Mouse (Mus musculus): ENCODE measurements around the gene Prickle4. TPM values are rescaled to one million over a fixed set of nuclear protein-coding genes. Genes with fewer than 3 reads are reported as not detected.

The Prickle4 gene
- polyA plus RNA-seq, 1 experiment from 2014 or later = 0.57 TPM

- WGBS = 53% methylated on average over 28 of the region's 28 CpGs
- ATAC-seq (ENCODE audit: low FRiP score, low read depth) = peak; percentile 30; the same call in 1 of the 2 replicates
- Histone ChIP-seq H3K27ac (replicated peaks) (no peak overlapping the region), H3K27me3 (peaks cover 18% of the 10 kb centered on the region), H3K36me3 (peaks cover 49% of the 10 kb centered on the region), H3K4me2 (replicated peaks) (no peak overlapping the region), H3K9me3 (no peaks in the 10 kb centered on the region), H3K4me1 (0 out of 2 replicates have a peak, but pooled peaks cover 3% of the 10 kb centered on the region), H3K4me3 (no peak overlapping the region), H3K9ac (replicated peaks) (no peak overlapping the region)
These were observed 8.2 kb upstream of the Prickle4 start for GRCm38 (mm10) chr17:47702548-47703345.

GRCm38 (mm10) chr17:47701793-47702192, 7.3 kb upstream of the Prickle4 start:
- Histone ChIP-seq H3K4me2 (replicated peaks) (no peak overlapping the region), H3K27ac (replicated peaks) (no peak overlapping the region), H3K9ac (replicated peaks) (no peak overlapping the region), H3K4me3 (no peak overlapping the region), H3K27me3 (peaks cover 18% of the 10 kb centered on the region), H3K4me1 (0 out of 2 replicates have a peak, but pooled peaks cover 3% of the 10 kb centered on the region), H3K36me3 (peaks cover 51% of the 10 kb centered on the region), H3K9me3 (no peaks in the 10 kb centered on the region)
- 81% methylated on average over 9 of the region's 9 CpGs for WGBS
- no peak for ATAC-seq (ENCODE audit: low FRiP score, low read depth)

- H3K9ac ChIP-seq (replicated peaks) = no peak overlapping the region
- H3K27me3 ChIP-seq = peaks cover 18% of the 10 kb centered on the region
- ATAC-seq (ENCODE audit: low FRiP score, low read depth) = no peak
- peaks cover 14% of the 10 kb centered on the region for H3K4me1 ChIP-seq
- WGBS = 72% methylated on average over 2 of the region's 2 CpGs
- H3K27ac ChIP-seq (replicated peaks) = no peak overlapping the region
- no peak overlapping the region for H3K4me2 ChIP-seq (replicated peaks)
- peaks cover 46% of the 10 kb centered on the region for H3K36me3 ChIP-seq
- no peaks in the 10 kb centered on the region for H3K9me3 ChIP-seq
- no peak overlapping the region for H3K4me3 ChIP-seq
These were observed 4.5 kb upstream of the Prickle4 start for GRCm38 (mm10) chr17:47699055-47699454.

- no peak overlapping the region for H3K4me2 ChIP-seq (replicated peaks)
These were observed 3.6 kb upstream of the Prickle4 start for GRCm38 (mm10) chr17:47698156-47698555.

GRCm38 (mm10) chr17:47695337-47695710, 788 bp upstream of the Prickle4 start:
- H3K9ac ChIP-seq (replicated peaks) = peak overlapping the region; percentile 86
- WGBS = under 1% methylated on average over 23 of the region's 23 CpGs
- H3K27me3 ChIP-seq = peaks cover 16% of the 10 kb centered on the region
- peak overlapping the region; percentile 73 for H3K4me3 ChIP-seq
- peaks cover 15% of the 10 kb centered on the region for H3K4me1 ChIP-seq
- ATAC-seq (ENCODE audit: low FRiP score, low read depth) = peak; percentile 17; the same call in 1 of the 2 replicates
- no peaks in the 10 kb centered on the region for H3K9me3 ChIP-seq
- H3K36me3 ChIP-seq = 0 out of 2 replicates have a peak, but pooled peaks cover 14% of the 10 kb centered on the region
- H3K27ac ChIP-seq (replicated peaks) = peak overlapping the region; percentile 75
- H3K4me2 ChIP-seq (replicated peaks) = peak overlapping the region; percentile 78

More at GRCm38 (mm10) chr17:47698156-47698555, 3.6 kb upstream of the Prickle4 start:
- Histone ChIP-seq H3K9me3 (no peaks in the 10 kb centered on the region), H3K36me3 (peaks cover 39% of the 10 kb centered on the region), H3K4me3 (no peak overlapping the region), H3K4me1 (peaks cover 15% of the 10 kb centered on the region), H3K27ac (replicated peaks) (no peak overlapping the region), H3K27me3 (peaks cover 18% of the 10 kb centered on the region), H3K9ac (replicated peaks) (no peak overlapping the region)
- WGBS = 83% methylated on average over 10 of the region's 10 CpGs
- ATAC-seq (ENCODE audit: low FRiP score, low read depth) = no peak

- ATAC-seq (ENCODE audit: low FRiP score, low read depth) = no peak
- H3K27me3 ChIP-seq = peaks cover 22% of the 10 kb centered on the region
These were observed 264 bp downstream of the Prickle4 start, which contains the start of gene Gm21981 for GRCm38 (mm10) chr17:47694442-47694502. Gene Gm21981 (minus strand): TSS chr17:47694455.

GRCm38 (mm10) chr17:47693671-47694441, 680 bp downstream of the Prickle4 start:
- Histone ChIP-seq H3K9me3 (no peaks in the 10 kb centered on the region), H3K27ac (replicated peaks) (no peak overlapping the region), H3K9ac (replicated peaks) (peak overlapping the region; percentile 86), H3K36me3 (0 out of 2 replicates have a peak, but pooled peaks cover 8% of the 10 kb centered on the region), H3K27me3 (peaks cover 22% of the 10 kb centered on the region), H3K4me2 (replicated peaks) (peak overlapping the region; percentile 78), H3K4me1 (peaks cover 27% of the 10 kb centered on the region), H3K4me3 (peak overlapping the region; percentile 73)
- WGBS = 32% methylated on average over 13 of the region's 13 CpGs
- no peak; the same call in 1 of the 2 replicates for ATAC-seq (ENCODE audit: low FRiP score, low read depth)

More at GRCm38 (mm10) chr17:47694442-47694502, 264 bp downstream of the Prickle4 start, which contains the start of gene Gm21981:
- peak within 1 kb of the TSS; percentile 86 for H3K9ac ChIP-seq (replicated peaks)
- 0 out of 2 replicates have a peak, but pooled peaks cover 10% of the 10 kb centered on the region for H3K36me3 ChIP-seq
- peaks cover 23% of the 10 kb centered on the region for H3K4me1 ChIP-seq
- peak within 1 kb of the TSS; percentile 73 for H3K4me3 ChIP-seq
- H3K4me2 ChIP-seq (replicated peaks) = peak within 1 kb of the TSS; percentile 78
- WGBS = 0% methylated on average over 3 of the region's 3 CpGs
- no peaks in the 10 kb centered on the region for H3K9me3 ChIP-seq
- peak within 1 kb of the TSS; percentile 75 for H3K27ac ChIP-seq (replicated peaks)

GRCm38 (mm10) chr17:47691650-47692049, 2.9 kb downstream of the Prickle4 start:
- Histone ChIP-seq H3K27ac (replicated peaks) (no peak overlapping the region), H3K27me3 (peaks cover 22% of the 10 kb centered on the region), H3K4me1 (peaks cover 41% of the 10 kb centered on the region)

GRCm38 (mm10) chr17:47689894-47690293, 4.6 kb downstream of the Prickle4 start:
- peaks cover 22% of the 10 kb centered on the region for H3K27me3 ChIP-seq
- WGBS = 86% methylated on average over 8 of the region's 8 CpGs
- 0 out of 2 replicates have a peak overlapping the region, but pooled peaks have one; percentile 91 for H3K9ac ChIP-seq (replicated peaks)
- peaks cover 38% of the 10 kb centered on the region for H3K4me1 ChIP-seq
- H3K27ac ChIP-seq (replicated peaks) = no peak overlapping the region
- 0 out of 2 replicates have a peak, but pooled peaks cover 2% of the 10 kb centered on the region for H3K36me3 ChIP-seq
- no peaks in the 10 kb centered on the region for H3K9me3 ChIP-seq
- H3K4me2 ChIP-seq (replicated peaks) = peak overlapping the region; percentile 96
- ATAC-seq (ENCODE audit: low FRiP score, low read depth) = no peak
- peak overlapping the region; percentile 83; the same call in 1 of the 2 replicates for H3K4me3 ChIP-seq

More at GRCm38 (mm10) chr17:47691650-47692049, 2.9 kb downstream of the Prickle4 start:
- Histone ChIP-seq H3K4me2 (replicated peaks) (no peak overlapping the region), H3K4me3 (no peak overlapping the region), H3K36me3 (no peaks in the 10 kb centered on the region), H3K9ac (replicated peaks) (no peak overlapping the region), H3K9me3 (no peaks in the 10 kb centered on the region)
- WGBS = 91% methylated on average over 3 of the region's 3 CpGs
- no peak for ATAC-seq (ENCODE audit: low FRiP score, low read depth)

GRCm38 (mm10) chr17:47688608-47689575, 5.6 kb downstream of the Prickle4 start, which contains the start of gene Frs3:
Gene Frs3 (plus strand): TSS chr17:47689030.
- under 1% methylated on average over 57 of the region's 58 CpGs for WGBS
- Histone ChIP-seq H3K4me1 (peaks cover 32% of the 10 kb centered on the region), H3K4me2 (replicated peaks) (peak within 1 kb of the TSS; percentile 96), H3K4me3 (peak within 1 kb of the TSS; percentile 83), H3K9me3 (no peaks in the 10 kb centered on the region), H3K27ac (replicated peaks) (peak within 1 kb of the TSS; percentile 85), H3K9ac (replicated peaks) (peak within 1 kb of the TSS; percentile 91), H3K27me3 (peaks cover 22% of the 10 kb centered on the region), H3K36me3 (peaks cover 12% of the 10 kb centered on the region)
- ATAC-seq (ENCODE audit: low FRiP score, low read depth) = peak; percentile 68

GRCm38 (mm10) chr17:47688344-47688607, 6.3 kb downstream of the Prickle4 start, which contains the start of gene Tomm6:
Gene Tomm6 (minus strand): TSS chr17:47688386.
- H3K4me3 ChIP-seq = peak within 1 kb of the TSS; percentile 83
- peaks cover 13% of the 10 kb centered on the region for H3K36me3 ChIP-seq
- under 1% methylated on average over 9 of the region's 9 CpGs for WGBS
- peak within 1 kb of the TSS; percentile 91 for H3K9ac ChIP-seq (replicated peaks)
- peak within 1 kb of the TSS; percentile 96 for H3K4me2 ChIP-seq (replicated peaks)
- peak within 1 kb of the TSS; percentile 85 for H3K27ac ChIP-seq (replicated peaks)
- no peaks in the 10 kb centered on the region for H3K9me3 ChIP-seq
- H3K27me3 ChIP-seq = peaks cover 16% of the 10 kb centered on the region
- no peak for ATAC-seq (ENCODE audit: low FRiP score, low read depth)
- H3K4me1 ChIP-seq = peaks cover 30% of the 10 kb centered on the region
